Mouse (Mus musculus) adrenal gland, adult (tissue): ENCODE data around the gene Schip1.
A peak's percentile ranks its signal among the peaks of the same experiment; 100 is the strongest.

ENCODE experiments used
- DNase-seq, 2 experiments: peaks; one replicate each; pipeline ENCODE4 v3.0.0; 2022 to 2023; ENCODE audit warnings: low spot score in 1 of 2; ENCODE audit not compliant: inconsistent age in 2 of 2

Schip1 gene

DNA sequence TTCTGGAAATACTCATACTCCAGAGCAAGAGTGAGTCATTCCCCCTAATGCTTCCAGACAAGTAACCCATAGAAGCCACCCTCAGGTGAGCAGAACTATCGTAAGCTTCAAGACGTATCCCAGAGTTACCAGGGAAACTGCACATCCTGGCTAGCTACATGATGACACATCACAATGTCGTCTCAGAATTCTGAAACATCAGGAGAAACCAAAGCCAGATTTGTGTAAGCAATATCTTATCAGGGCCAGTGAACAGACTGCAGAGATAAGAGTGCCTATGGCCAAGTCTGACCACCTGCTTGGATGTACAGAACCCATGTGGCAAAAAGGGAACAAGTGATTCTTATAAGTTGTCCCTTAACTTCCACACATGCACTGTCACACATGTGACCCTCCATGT, 440.2 kb downstream of the Schip1 start:
- DNase-seq, result no peak

DNA sequence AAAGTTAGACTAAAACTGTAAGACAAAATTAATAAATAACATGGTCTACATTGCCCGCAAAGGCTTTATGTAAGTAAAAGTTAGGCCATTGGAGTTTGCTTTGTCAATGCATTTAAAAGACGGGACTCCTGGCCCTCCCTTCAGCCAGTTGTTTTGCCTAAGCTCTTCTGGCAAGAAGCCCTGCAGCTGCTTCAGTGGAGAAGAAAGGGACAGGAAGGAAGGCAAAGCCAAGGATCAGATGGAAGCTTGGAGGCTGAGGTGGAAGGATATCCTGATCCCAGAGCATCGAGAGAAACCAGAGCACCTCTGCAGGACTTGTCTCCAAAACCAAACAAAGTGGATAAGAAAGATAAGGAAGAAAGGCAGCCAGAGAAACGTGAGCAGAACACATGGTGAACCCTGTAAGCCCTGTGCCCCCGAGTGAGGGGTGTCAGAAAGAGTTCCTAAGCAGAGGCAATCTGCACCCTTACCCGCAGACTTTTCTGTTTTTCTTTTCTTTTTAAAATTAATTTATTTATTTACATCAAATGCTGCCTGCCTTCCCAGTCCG, 442.2 kb downstream of the Schip1 start:
- no peak for DNase-seq

DNA sequence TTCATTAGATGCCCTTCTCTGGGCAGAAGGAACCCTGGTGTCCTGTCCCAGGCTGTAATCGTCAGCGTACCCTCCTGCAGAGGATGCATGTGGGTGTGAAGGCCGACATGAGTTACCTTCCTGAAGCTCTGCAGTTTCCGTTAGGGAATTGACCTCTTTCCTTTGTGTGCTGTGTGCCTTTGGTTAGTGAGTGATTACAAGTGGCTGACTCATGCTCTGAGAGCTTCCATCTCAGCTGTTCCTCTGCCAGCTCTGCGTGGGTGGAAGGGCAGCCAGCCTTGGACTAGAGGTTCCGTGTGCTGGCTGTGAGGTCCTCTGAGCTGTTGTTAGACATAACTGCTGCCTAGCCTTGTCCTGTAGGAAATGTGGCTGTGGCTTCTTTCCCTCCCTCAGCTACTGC, 444.0 kb downstream of the Schip1 start:
- peak; percentile 87 to 91 for DNase-seq

DNA sequence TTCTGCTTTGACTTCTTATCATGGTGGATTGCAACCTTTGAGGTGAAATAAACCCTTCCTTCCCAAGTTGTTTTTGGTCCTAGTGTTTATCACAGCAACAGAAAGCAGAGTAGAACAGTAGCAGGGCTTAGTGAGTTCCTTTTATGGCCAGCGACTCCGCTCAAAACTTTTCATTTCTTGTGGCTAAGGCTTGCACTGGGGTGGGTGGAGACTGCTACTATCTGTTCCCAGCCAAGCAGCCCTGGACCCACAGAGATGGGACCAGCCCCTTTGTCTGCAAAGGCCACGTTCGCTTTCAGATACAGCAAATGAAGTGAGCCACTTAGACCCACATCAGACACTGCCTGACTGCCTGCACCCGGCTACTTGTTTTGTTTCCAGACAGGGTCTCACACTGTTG, 446.3 kb downstream of the Schip1 start:
- no peak for DNase-seq

DNA sequence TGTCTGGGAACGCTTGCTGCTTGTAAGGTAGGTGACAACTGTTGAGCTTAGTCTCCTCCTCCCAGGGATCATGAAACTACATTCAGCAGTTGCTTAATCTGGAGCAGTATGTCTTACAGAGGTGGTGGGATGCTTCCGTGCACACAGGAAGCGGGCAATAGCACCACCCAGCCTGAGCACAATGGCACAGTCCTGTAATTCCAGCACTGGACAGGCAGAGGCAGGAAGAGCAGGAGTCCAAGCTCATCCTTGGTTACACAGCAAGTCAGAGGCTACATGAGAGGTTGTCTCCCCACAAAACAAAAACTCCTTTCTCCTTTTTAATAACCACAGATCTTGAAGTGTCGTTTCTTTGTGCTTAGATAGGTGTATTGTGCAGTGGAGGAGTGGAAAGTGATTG, 447.1 kb downstream of the Schip1 start:
- no peak for DNase-seq

DNA sequence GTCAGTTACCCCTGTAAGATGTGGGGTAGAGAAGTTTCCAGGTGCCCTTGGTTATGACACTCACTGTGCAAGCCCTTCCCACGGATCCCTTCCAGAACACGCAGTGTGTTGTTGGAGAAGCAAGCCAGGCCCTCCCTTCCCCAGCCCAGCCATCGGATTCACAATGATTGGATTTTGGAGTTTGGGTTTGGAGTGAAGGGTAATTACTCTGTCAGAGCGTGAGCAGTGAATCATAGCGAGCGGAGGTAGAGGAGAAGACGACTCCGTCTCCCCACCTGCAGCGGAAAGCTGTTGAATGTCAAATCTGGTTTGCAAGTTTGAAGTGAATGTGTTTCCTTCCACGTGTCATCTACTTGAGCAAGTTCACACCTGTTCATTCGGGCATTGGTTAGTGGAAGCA, 447.7 kb downstream of the Schip1 start:
- DNase-seq, result no peak

DNA sequence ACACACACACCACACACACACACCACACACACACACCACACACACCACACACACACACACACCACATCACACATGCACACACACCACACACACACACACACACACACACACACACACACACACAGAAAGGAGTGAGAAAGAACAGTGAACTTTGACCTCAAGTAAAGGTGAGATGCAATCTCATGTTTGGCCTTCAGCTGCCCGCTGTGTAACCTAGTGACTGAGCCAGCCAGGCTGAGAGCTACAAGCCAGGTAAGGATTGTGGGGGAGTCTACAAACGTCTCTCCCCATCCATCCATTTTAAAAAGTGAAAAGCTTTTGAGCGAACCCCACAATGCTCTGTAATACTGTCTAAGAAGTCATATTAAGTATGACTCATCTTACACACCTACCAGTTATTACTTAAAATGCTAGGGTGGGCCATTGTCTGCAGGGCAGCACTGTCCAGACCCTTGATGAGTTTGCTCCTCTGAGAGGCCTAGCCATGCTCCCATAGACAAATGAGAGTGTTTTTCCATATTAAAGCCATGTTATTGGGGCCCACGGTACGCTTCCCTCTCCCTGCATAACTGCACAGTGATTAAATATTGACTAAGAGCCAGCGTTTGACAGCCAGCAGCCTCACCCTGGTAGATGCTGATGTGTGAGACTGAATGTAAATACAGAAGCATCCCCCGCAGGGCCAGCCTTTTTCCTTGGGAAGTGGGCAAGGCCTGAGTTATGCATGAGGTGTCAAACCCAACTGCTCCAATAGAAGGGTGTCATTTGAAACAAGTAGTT, 448.9 kb downstream of the Schip1 start:
- DNase-seq, result no peak

DNA sequence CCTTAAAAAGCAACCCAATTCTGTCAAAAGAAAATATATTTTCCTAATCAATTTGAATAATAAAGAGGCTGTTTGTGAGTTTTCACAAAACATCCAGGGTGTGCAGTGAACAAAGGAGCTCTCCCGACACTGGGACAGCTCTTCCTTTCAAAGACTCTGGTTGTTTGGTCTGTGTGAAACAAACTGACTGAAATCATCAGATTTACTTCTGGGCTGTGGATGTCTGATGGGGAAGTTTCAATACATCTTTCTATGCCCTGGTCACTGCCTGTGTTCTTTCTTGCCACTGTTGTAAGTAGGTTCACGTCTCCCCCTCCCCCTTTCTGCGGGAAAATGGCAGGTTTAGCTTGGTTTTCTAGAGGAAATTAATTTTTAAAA, 449.5 kb downstream of the Schip1 start:
- DNase-seq, result no peak

DNA sequence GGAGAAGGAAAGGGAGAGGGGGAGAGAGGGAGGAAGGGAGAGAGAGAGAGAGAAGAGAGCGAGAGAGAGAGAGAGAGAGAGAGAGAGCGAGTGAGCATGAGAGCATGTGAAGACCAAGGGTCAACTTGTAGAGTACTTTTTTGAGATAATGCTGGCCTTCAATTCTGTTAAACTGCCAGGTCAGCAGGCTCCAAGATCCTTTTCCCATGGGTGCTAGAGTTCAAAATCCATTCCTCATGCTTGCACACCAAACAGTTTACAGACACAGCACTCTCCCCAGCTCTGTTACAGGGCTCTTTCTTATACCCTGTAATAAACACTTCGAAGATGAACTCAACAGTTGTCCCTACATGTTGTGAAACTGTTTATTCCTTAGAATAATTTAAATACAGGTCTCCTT, 450.1 kb downstream of the Schip1 start:
- DNase-seq, result no peak

DNA sequence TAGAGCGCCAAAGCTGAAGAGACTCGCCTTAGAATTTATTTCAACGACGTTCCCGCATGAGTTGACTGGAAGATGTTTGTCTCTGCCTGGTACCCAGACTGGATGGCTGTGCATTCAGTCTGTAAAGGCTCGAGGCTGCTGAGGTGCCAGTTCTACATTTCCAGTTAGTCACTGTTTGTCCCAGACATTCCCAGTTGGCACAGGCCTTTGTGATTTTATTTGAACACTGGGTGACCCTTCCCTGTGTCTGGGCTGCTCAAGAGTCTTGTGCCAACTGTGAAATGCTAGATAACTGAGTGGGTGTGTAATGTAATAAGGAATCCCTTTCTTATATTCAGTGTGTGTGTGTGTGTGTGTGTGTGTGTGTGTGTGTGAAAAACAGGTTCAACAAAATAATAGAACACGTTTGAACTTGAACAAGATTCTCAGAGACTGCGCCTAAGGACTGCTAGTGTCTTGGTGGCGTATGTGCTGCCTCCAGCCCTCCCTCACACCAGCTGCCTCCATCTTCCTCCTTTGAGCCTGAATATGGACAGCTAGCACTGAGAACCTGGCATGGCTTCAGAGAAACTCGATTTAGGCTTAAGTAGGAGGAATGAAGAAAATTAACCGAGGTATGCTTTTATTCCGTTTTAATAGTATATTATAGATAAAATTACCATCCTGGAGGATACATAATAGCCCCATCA, 451.9 kb downstream of the Schip1 start:
- DNase-seq, result no peak

DNA sequence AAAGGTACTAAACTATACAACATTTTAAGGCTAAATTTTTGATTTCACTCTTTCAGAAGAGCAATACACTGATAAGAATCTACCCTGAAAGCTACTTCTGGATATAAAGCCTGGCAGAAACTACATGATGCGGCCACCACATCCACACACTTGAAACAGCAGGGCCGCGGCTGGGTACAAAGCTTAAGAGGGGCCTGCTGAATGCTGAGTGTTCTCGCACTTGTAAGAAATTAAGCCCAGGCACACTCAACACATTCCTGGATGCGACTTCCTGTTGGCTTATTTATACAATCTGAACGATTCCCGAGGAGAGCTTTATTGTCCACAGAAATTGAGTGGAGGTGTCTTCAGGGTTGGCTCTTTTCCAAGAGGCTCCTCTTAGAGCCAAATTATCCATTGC, 452.6 kb downstream of the Schip1 start:
- DNase-seq, result no peak

DNA sequence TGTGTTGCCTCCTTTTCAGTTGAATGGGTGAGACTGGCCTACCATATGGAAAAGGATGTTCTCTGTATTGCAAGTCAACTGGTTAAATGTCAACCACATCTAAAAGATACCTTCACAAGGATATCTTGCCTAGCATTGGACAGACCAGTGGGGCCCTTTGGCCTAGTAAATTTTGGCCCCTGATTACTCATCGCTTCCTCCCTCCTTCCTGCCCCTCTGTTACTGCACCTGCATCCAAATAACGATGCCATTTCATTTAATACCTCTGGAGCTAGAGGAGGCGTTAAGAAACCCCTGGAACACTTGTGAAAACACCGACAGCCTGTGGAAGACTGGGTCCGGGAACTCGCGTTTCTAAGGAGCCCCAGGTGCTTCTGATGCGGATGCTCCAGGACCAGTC, 453.4 kb downstream of the Schip1 start:
- no peak for DNase-seq

DNA sequence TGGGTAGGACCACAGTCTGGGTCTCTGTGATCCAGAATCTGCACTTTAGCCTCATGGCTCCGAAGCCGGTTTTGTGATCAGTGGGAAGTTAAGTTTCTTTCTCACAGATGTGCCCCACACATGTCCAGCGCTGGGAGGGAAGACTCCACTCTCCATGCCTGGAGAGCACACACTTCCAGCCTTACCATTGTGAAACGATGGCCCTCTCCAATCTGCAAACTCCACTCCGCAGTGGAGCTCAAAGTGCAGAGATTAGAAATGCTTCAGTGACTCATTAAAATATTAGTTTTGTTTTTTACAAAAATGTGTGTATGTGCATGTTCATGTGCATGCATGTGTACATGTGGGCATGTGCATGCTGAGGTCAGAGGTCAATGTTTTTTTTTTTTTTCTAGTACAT, 454.0 kb downstream of the Schip1 start:
- DNase-seq, result no peak

DNA sequence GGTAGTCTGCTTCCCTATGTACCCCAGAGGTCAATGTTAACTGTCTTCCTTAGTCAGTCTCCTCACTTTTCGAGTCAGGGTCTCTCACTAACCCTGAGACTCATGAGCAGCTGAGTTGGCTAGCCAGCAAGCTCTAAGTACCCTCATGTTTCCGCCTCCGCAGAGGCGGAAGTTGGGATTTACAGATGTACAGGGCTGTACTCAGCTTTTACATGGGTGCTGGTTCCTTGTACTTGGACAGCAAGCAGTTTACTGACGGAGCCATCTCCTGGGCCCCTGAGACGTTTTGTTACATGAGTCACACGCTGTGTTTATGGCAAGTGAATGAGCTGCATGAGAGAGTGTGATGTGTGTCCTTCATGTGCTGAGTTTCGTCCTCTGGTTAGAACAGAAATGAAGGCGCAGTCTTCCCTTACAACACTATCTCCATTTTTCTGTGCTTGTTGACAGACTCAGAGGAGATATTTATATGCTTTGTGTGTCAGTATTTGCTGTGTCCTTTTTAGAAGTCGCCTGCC, 460.8 kb downstream of the Schip1 start:
- no peak for DNase-seq

DNA sequence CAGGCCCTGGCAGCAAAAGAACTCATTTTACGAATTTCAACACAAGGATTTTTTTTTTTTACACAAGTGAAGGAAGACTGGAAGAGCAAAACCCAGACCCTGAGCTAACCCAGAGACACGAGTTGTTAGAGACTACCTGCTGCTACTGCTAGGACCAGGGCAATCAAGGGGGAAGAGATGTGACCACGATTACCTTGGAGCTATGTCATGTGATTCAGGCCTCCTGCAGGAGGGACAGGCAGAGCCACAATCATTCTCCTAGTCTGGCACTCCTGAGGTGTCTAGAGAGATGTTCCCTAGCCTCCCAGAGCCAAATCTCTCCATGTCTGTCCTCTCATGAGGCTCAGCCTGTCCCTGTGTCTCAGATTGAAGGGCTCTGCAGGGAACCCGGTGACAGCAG, 461.8 kb downstream of the Schip1 start:
- no peak for DNase-seq

DNA sequence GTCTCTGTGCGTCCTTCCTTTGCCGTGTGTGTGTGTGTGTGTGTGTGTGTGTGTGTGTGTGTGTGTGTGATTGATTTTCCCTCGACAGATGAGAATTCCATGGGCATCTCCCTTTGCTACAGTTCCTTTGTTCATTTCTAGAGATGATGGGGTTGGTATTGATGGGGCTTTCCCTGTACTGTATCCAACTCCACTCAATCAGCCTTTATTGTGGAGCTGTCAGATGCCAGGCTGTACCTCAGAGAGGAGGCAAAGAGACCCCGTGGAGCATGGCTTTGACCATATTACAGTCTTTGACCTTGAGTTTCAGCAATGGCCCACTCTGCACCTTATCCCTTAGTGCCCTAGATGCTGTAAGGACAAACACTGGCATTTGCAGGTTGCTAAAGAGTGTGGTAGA, 462.6 kb downstream of the Schip1 start:
- no peak for DNase-seq

DNA sequence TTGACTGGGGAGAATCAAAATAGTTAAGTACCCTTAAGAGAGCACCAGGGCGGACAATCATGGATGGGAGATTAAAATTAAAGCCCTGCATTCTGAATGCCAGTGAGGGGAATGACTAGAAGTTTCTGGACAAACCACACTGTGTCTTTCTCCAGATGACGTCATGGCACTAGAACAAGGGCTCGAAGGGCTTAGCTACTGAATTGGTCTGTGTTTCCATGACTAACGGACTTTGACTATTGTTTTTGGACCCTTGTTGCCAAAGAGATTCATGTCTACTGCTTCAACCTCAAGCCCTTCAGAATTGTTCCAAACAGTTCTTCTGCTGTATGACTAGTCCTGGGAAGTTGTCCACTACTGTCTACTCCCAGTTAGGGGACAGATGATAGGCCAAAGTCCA, 467.3 kb downstream of the Schip1 start:
- DNase-seq, result no peak

DNA sequence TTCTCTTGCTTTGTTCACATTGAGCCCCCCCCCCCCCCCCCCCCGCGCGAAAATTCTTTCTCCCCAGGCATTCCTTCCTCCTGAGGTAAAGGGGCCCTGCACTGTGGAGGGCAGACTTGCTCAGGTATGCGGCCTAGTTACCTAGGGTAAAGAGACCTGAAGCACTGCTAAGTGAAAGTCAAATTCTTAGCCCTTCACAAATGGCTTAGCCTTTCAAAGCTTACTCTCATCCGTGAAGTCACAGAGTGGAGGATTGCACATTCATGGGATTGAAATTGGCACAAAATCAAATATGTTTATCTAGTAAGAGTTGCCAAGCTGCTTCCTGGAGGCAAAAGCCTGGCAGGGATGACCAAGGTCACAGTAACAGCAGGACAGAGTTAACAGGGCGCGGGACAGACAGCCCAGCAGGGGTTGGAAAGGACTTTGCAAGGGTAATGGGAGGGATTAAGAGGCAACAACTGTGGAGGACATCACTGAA, 470.0 kb downstream of the Schip1 start:
- DNase-seq, result peak; percentile 23 to 60

DNA sequence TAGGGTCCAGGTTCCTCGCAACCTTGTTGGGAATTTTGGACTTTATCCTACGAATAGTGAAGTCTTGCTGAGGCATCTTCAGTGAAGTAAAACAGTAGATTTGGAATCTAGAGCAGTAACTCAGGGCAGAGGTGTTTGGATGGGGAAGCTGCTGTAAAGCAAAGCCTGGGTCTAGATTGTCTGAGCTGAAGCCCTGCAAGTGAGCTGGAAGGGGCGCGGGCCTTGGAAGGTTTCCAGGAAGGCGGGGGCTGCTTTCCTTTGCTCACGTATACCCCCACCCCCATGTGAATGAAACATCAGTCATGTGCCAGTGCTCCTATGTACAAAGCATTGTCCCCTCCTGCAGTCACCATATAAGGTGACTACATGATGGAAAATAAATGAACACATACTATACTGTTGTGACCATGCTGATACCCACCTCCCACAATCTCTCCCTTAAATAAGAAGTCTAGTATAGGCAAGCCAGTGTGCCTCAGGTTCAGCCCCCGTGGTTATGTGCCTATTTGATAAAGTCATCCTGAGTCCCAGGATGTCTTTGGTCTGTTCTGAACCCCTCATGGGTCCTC, 470.6 kb downstream of the Schip1 start:
- DNase-seq, result no peak

DNA sequence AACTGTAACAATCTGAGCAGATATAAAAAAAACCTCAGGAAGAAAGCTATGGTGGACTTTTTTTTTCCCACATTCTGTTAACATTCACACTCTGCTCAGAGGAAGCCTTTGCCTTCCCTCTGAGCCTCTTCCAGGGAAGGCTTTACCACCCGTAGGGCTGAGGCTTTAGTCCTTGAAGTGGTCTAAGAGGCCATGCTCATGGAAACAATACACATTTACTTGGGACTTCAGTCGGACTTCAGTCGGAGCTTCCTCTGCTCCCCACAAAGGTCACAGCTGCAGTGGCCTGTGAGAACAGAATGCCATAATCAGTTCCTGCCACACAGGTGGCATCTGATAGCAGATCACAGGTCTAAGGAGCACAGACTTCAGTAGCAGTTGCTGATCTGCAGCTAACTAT, 471.5 kb downstream of the Schip1 start:
- DNase-seq, result no peak

DNA sequence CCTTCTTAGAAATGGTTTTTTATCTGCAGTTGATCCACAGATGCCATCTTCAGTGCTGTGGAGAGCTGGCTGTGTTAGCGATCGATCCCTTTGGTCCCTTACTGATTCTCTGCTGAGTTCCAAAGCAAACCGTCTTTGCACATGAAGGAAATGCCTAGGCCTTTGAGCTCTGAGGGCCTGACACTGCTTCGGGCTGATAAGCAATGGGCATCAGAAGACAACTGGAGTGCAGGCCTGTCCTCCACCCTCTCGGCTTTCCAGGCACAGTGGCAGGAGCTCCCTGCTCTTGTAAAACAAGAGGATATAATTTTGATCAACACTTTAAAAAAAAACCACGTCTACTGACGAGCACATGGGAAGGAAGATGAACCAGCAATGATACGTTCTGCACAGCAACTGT, 477.1 kb downstream of the Schip1 start:
- DNase-seq, result no peak

DNA sequence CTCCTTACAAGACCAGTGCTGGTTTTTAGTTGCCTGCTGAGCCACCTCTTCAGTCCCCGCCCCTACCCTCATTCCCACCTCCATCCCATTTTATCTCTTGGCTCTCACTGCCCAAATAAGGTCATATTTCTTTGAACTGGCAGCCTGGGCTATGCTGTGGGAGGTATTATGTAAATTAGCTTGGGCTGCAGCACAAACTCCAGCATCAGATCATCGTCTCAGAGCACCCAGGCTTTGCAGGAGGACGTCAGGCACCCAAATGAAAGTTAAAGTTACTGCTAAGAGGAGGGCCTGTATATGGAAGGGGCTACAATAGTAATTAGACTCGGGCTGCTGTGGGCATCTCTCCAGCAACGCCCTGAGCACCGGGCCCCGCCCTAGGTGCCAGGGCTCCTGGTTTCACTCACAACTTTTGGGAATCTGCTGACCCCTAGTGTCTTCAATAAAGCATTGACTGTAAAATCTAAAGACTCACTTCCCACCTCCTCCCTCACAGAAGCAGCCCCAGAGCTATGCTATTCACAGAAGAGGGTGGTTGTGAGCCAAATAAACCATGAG, 478.4 kb downstream of the Schip1 start:
- peak; percentile 58 to 89 for DNase-seq
